In genomic region chr2:32362274-32362673, GRCm38 (mm10) we compare ENCODE assay signal across 9 mouse cellular contexts. TPM values are rescaled to one million over a fixed set of nuclear protein-coding genes. Genes with fewer than 3 reads are reported as not detected.
DNase-seq lines count a peak whose midpoint lies in the region; ATAC-seq and TF ChIP-seq lines count a peak whose summit lies in the region.
"Not testable (repeated sequence)": the region's sequence is repeated elsewhere in the genome, so short reads cannot be mapped to it uniquely, and the experiment has no call there.
"Had no signal": no experiment of that assay in that cellular context is flagged by ENCODE, and none has a peak within 500 bp of the region (broad histone marks: within the 10 kb centered on the region; RNA-seq: fewer than 3 reads in every experiment).

No protein-coding gene starts in this region.

- H3K9ac ChIP-seq in forebrain, embryonic 12.5 days, result peak overlapping the region; percentile 90; the same call in 1 of the 2 replicates
- peak overlapping the region; percentile 77 for H3K9ac ChIP-seq in heart, embryonic 15.5 days
- peak overlapping the region; percentile 89 for H3K9ac ChIP-seq in intestine, embryonic 16.5 days (ENCODE audit: low read depth, low read length)
- H3K9ac ChIP-seq in limb, embryonic 14.5 days (ENCODE audit: low read depth, low read length, severe bottlenecking), result peak overlapping the region; percentile 86
- H3K9ac ChIP-seq in lung, embryonic 16.5 days (ENCODE audit: low read length), result peak overlapping the region; percentile 90
- not testable (repeated sequence) for H3K9ac ChIP-seq in neural tube, embryonic 11.5 days (ENCODE audit: low read length)

- 52% methylated on average over 5 of the region's 5 CpGs for WGBS in forebrain, embryonic 12.5 days
- 31% methylated on average over 5 of the region's 5 CpGs for WGBS in heart, embryonic 15.5 days
- WGBS in intestine, embryonic 16.5 days, result 36% methylated on average over 5 of the region's 5 CpGs
- WGBS in limb, embryonic 14.5 days, result 47% methylated on average over 5 of the region's 5 CpGs
- WGBS in lung, embryonic 16.5 days, result 21% methylated on average over 5 of the region's 5 CpGs
- 39% methylated on average over 5 of the region's 5 CpGs for WGBS in neural tube, embryonic 11.5 days
- 23% methylated on average over 5 of the region's 5 CpGs for WGBS in thymus, adult 2 months

- peak overlapping the region; percentile 81 for H3K4me3 ChIP-seq in forebrain, embryonic 12.5 days (replicated peaks)
- peak overlapping the region; percentile 74 for H3K4me3 ChIP-seq in heart, embryonic 15.5 days
- peak overlapping the region; percentile 79 for H3K4me3 ChIP-seq in intestine, embryonic 16.5 days (ENCODE audit: low read length)
- peak overlapping the region; percentile 80 for H3K4me3 ChIP-seq in limb, embryonic 14.5 days (replicated peaks; ENCODE audit: low read length)
- H3K4me3 ChIP-seq in lung, embryonic 16.5 days (ENCODE audit: low read length), result peak overlapping the region; percentile 82
- peak overlapping the region; percentile 84 for H3K4me3 ChIP-seq in neural tube, embryonic 11.5 days (ENCODE audit: low read depth, low read length)
- peak overlapping the region; percentile 97 for H3K4me3 ChIP-seq in thymus, adult 2 months (ENCODE audit: control insufficient read depth, insufficient read depth, low read length)

- peaks cover 15% of the 10 kb centered on the region for H3K36me3 ChIP-seq in forebrain, embryonic 12.5 days (replicated peaks)
- peaks cover 18% of the 10 kb centered on the region for H3K36me3 ChIP-seq in heart, embryonic 15.5 days
- not testable (repeated sequence) for H3K36me3 ChIP-seq in intestine, embryonic 16.5 days (ENCODE audit: control insufficient read depth, insufficient read depth, low read length); lung, embryonic 16.5 days (ENCODE audit: control insufficient read depth, insufficient read depth, low read length); neural tube, embryonic 11.5 days (ENCODE audit: control insufficient read depth, insufficient read depth, low read length); thymus, adult 2 months (ENCODE audit: control insufficient read depth, insufficient read depth, low read length)
- peaks cover 25% of the 10 kb centered on the region for H3K36me3 ChIP-seq in limb, embryonic 14.5 days (ENCODE audit: control insufficient read depth, insufficient read depth, low read length)

- H3K9me3 ChIP-seq in forebrain, embryonic 12.5 days; heart, embryonic 15.5 days (replicated peaks); intestine, embryonic 16.5 days (ENCODE audit: control insufficient read depth, low read length); limb, embryonic 14.5 days (ENCODE audit: control insufficient read depth, low read length); lung, embryonic 16.5 days (ENCODE audit: control insufficient read depth, low read length); neural tube, embryonic 11.5 days (ENCODE audit: control insufficient read depth, low read length): not testable (repeated sequence)

- H3K4me2 ChIP-seq in forebrain, embryonic 12.5 days, result peak overlapping the region; percentile 89
- H3K4me2 ChIP-seq in heart, embryonic 15.5 days, result peak overlapping the region; percentile 94
- H3K4me2 ChIP-seq in intestine, embryonic 16.5 days (ENCODE audit: low read depth, low read length), result peak overlapping the region; percentile 81
- H3K4me2 ChIP-seq in limb, embryonic 14.5 days (replicated peaks; ENCODE audit: low read depth, low read length, severe bottlenecking), result peak overlapping the region; percentile 71
- peak overlapping the region; percentile 83 for H3K4me2 ChIP-seq in lung, embryonic 16.5 days (ENCODE audit: low read depth, low read length)
- peak overlapping the region; percentile 77 for H3K4me2 ChIP-seq in neural tube, embryonic 11.5 days (ENCODE audit: low read depth)

- TF ChIP-seq POLR2A in limb, embryonic 14.5 days (IDR thresholded peaks at IDR 0.05; ENCODE audit: borderline replicate concordance, extremely low read depth, insufficient read depth, insufficient read length); thymus, adult 2 months (IDR thresholded peaks at IDR 0.05; ENCODE audit: control insufficient read depth, extremely low read depth, insufficient read depth, low read length, poor library complexity): not testable (repeated sequence)

- not testable (repeated sequence) for TF ChIP-seq CTCF in thymus, adult 2 months (IDR thresholded peaks at IDR 0.05; ENCODE audit: borderline replicate concordance, control insufficient read depth, extremely low read depth, insufficient read depth, low read length, poor library complexity)

- peaks cover 30% of the 10 kb centered on the region for H3K4me1 ChIP-seq in forebrain, embryonic 12.5 days
- peaks cover 26% of the 10 kb centered on the region for H3K4me1 ChIP-seq in heart, embryonic 15.5 days (replicated peaks)
- H3K4me1 ChIP-seq in intestine, embryonic 16.5 days (ENCODE audit: control insufficient read depth, insufficient read depth, low read length), result peaks cover 16% of the 10 kb centered on the region
- H3K4me1 ChIP-seq in limb, embryonic 14.5 days (ENCODE audit: control insufficient read depth, insufficient read depth, low read length), result peaks cover 17% of the 10 kb centered on the region
- H3K4me1 ChIP-seq in lung, embryonic 16.5 days (replicated peaks; ENCODE audit: control insufficient read depth, insufficient read depth, low read length), result peaks cover 12% of the 10 kb centered on the region
- peaks cover 16% of the 10 kb centered on the region for H3K4me1 ChIP-seq in neural tube, embryonic 11.5 days (ENCODE audit: control insufficient read depth, insufficient read depth, low read length)
- peaks cover 13% of the 10 kb centered on the region for H3K4me1 ChIP-seq in thymus, adult 2 months (replicated peaks; ENCODE audit: control insufficient read depth, insufficient read depth, low read length)

- H3K27me3 ChIP-seq in forebrain, embryonic 12.5 days, result peaks cover 14% of the 10 kb centered on the region
- not testable (repeated sequence) for H3K27me3 ChIP-seq in heart, embryonic 15.5 days; intestine, embryonic 16.5 days (replicated peaks; ENCODE audit: control insufficient read depth, insufficient read depth, low read length); limb, embryonic 14.5 days (ENCODE audit: control insufficient read depth, insufficient read depth, low read length); lung, embryonic 16.5 days (ENCODE audit: control insufficient read depth, insufficient read depth, low read depth, low read length); neural tube, embryonic 11.5 days (ENCODE audit: control insufficient read depth, insufficient read depth, low read length); thymus, adult 2 months (ENCODE audit: control insufficient read depth, insufficient read depth, low read length)

- H3K27ac ChIP-seq in forebrain, embryonic 12.5 days; limb, embryonic 14.5 days (replicated peaks; ENCODE audit: low read depth, low read length); neural tube, embryonic 11.5 days (ENCODE audit: low read depth, low read length); thymus, adult 2 months (ENCODE audit: control insufficient read depth, insufficient read depth, low read length): not testable (repeated sequence)
- H3K27ac ChIP-seq in heart, embryonic 15.5 days, result peak overlapping the region; percentile 90
- peak overlapping the region; percentile 97 for H3K27ac ChIP-seq in intestine, embryonic 16.5 days (ENCODE audit: low read length)
- H3K27ac ChIP-seq in lung, embryonic 16.5 days (ENCODE audit: low read length), result peak overlapping the region; percentile 93

- peak; percentile 34 for DNase-seq in c-Kit-positive CD71-positive TER-119-negative erythroid progenitor cells, embryonic 14.5 days (ENCODE audit: low read depth)
- DNase-seq in limb, embryonic 14.5 days (ENCODE audit: low spot score); neural tube, embryonic 11.5 days (ENCODE audit: low spot score); thymus, adult 2 months: not testable (repeated sequence)

- ATAC-seq in forebrain, embryonic 12.5 days (ENCODE audit: low FRiP score); heart, embryonic 15.5 days (replicated peaks; ENCODE audit: insufficient number of reproducible peaks, insufficient read depth, low FRiP score, low read depth); intestine, embryonic 16.5 days; limb, embryonic 14.5 days (ENCODE audit: low FRiP score, low read depth); lung, embryonic 16.5 days (ENCODE audit: low read depth); neural tube, embryonic 11.5 days (ENCODE audit: insufficient read depth, low FRiP score, low TSS enrichment): not testable (repeated sequence)

RNA-seq across cellular contexts. Expression of gene Dnm1, which starts 9.1 kb away (rescaled TPM):
- 18.6 and 19.4 TPM in 2 replicates for polyA plus RNA-seq in forebrain, embryonic 12.5 days (2016; fragmentation: Nextera tagmentation; extraction: Ambion mirVana)
- 1.9 and 5.4 TPM in 2 replicates for polyA plus RNA-seq in heart, embryonic 15.5 days (2015; fragmentation: Nextera tagmentation; extraction: Ambion mirVana)
- polyA plus RNA-seq in intestine, embryonic 16.5 days (2015; fragmentation: Nextera tagmentation; extraction: Ambion mirVana), result 11.8 and 12.5 TPM in 2 replicates
- polyA plus RNA-seq in limb, embryonic 14.5 days (2012; rRNA removed), result 318 and 459 TPM in 2 replicates
- polyA plus RNA-seq in limb, embryonic 14.5 days (2014; fragmentation: Nextera tagmentation; extraction: Ambion mirVana), result 46.0 and 60.1 TPM in 2 replicates
- polyA plus RNA-seq in lung, embryonic 16.5 days (2015; fragmentation: Nextera tagmentation; extraction: Ambion mirVana), result 5.7 and 5.9 TPM in 2 replicates
- 23.7 and 29.5 TPM in 2 replicates for polyA plus RNA-seq in neural tube, embryonic 11.5 days (2014; fragmentation: Nextera tagmentation; extraction: Ambion mirVana)
- 10.7 and 12.1 TPM in 2 replicates for polyA plus RNA-seq in thymus, adult 2 months (2012; rRNA removed)
- polyA plus RNA-seq: activated CD4-positive, CD25-positive, alpha-beta regulatory T cell, adult 4 months had no signal

RNA-seq across cellular contexts. Expression of gene Ciz1, which starts 10.1 kb away (rescaled TPM):
- polyA plus RNA-seq in forebrain, embryonic 12.5 days (2016; fragmentation: Nextera tagmentation; extraction: Ambion mirVana), result 59.1 and 67.5 TPM in 2 replicates
- polyA plus RNA-seq in heart, embryonic 15.5 days (2015; fragmentation: Nextera tagmentation; extraction: Ambion mirVana), result 30.9 and 46.0 TPM in 2 replicates
- 47.1 and 51.4 TPM in 2 replicates for polyA plus RNA-seq in intestine, embryonic 16.5 days (2015; fragmentation: Nextera tagmentation; extraction: Ambion mirVana)
- 196 and 266 TPM in 2 replicates for polyA plus RNA-seq in limb, embryonic 14.5 days (2012; rRNA removed)
- polyA plus RNA-seq in limb, embryonic 14.5 days (2014; fragmentation: Nextera tagmentation; extraction: Ambion mirVana), result 39.5 and 46.5 TPM in 2 replicates
- polyA plus RNA-seq in lung, embryonic 16.5 days (2015; fragmentation: Nextera tagmentation; extraction: Ambion mirVana), result 46.1 and 50.7 TPM in 2 replicates
- 57.0 TPM in 2 replicates for polyA plus RNA-seq in neural tube, embryonic 11.5 days (2014; fragmentation: Nextera tagmentation; extraction: Ambion mirVana)
- polyA plus RNA-seq in thymus, adult 2 months (2012; rRNA removed), result 517 and 528 TPM in 2 replicates

RNA-seq across cellular contexts. Expression of gene 1110008P14Rik, which starts 19.5 kb away (rescaled TPM):
- polyA plus RNA-seq in forebrain, embryonic 12.5 days (2016; fragmentation: Nextera tagmentation; extraction: Ambion mirVana), result 51.0 and 51.4 TPM in 2 replicates
- 43.9 and 46.0 TPM in 2 replicates for polyA plus RNA-seq in heart, embryonic 15.5 days (2015; fragmentation: Nextera tagmentation; extraction: Ambion mirVana)
- 44.2 and 45.8 TPM in 2 replicates for polyA plus RNA-seq in intestine, embryonic 16.5 days (2015; fragmentation: Nextera tagmentation; extraction: Ambion mirVana)
- polyA plus RNA-seq in limb, embryonic 14.5 days (2012; rRNA removed), result 51.3 and 76.1 TPM in 2 replicates
- polyA plus RNA-seq in limb, embryonic 14.5 days (2014; fragmentation: Nextera tagmentation; extraction: Ambion mirVana), result 55.3 and 66.9 TPM in 2 replicates
- polyA plus RNA-seq in lung, embryonic 16.5 days (2015; fragmentation: Nextera tagmentation; extraction: Ambion mirVana), result 34.0 and 36.4 TPM in 2 replicates
- 59.8 and 65.6 TPM in 2 replicates for polyA plus RNA-seq in neural tube, embryonic 11.5 days (2014; fragmentation: Nextera tagmentation; extraction: Ambion mirVana)
- 192 and 257 TPM in 2 replicates for polyA plus RNA-seq in thymus, adult 2 months (2012; rRNA removed)

RNA-seq across cellular contexts. Expression of gene Lcn2, which starts 25.8 kb away (rescaled TPM):
- 0.45 and 0.50 TPM in 2 replicates for polyA plus RNA-seq in forebrain, embryonic 12.5 days (2016; fragmentation: Nextera tagmentation; extraction: Ambion mirVana)
- polyA plus RNA-seq in heart, embryonic 15.5 days (2015; fragmentation: Nextera tagmentation; extraction: Ambion mirVana), result 2.2 and 2.8 TPM in 2 replicates
- 2.2 and 4.2 TPM in 2 replicates for polyA plus RNA-seq in intestine, embryonic 16.5 days (2015; fragmentation: Nextera tagmentation; extraction: Ambion mirVana)
- polyA plus RNA-seq in limb, embryonic 14.5 days (2012; rRNA removed), result 1.3 and 2.4 TPM in 2 replicates
- 0.97 and 2.8 TPM in 2 replicates for polyA plus RNA-seq in limb, embryonic 14.5 days (2014; fragmentation: Nextera tagmentation; extraction: Ambion mirVana)
- polyA plus RNA-seq in lung, embryonic 16.5 days (2015; fragmentation: Nextera tagmentation; extraction: Ambion mirVana), result 1.8 and 5.6 TPM in 2 replicates
- 0.25 and 0.51 TPM in 2 replicates for polyA plus RNA-seq in neural tube, embryonic 11.5 days (2014; fragmentation: Nextera tagmentation; extraction: Ambion mirVana)
- 23.8 and 27.3 TPM in 2 replicates for polyA plus RNA-seq in thymus, adult 2 months (2012; rRNA removed)
- polyA plus RNA-seq: activated CD4-positive, CD25-positive, alpha-beta regulatory T cell, adult 4 months had no signal

RNA-seq across cellular contexts. Expression of gene Ptges2, which starts 33.4 kb away (rescaled TPM):
- polyA plus RNA-seq in forebrain, embryonic 12.5 days (2016; fragmentation: Nextera tagmentation; extraction: Ambion mirVana), result 29.6 and 29.9 TPM in 2 replicates
- polyA plus RNA-seq in heart, embryonic 15.5 days (2015; fragmentation: Nextera tagmentation; extraction: Ambion mirVana), result 38.2 and 41.8 TPM in 2 replicates
- 49.1 and 49.8 TPM in 2 replicates for polyA plus RNA-seq in intestine, embryonic 16.5 days (2015; fragmentation: Nextera tagmentation; extraction: Ambion mirVana)
- polyA plus RNA-seq in limb, embryonic 14.5 days (2012; rRNA removed), result 29.3 and 30.5 TPM in 2 replicates
- polyA plus RNA-seq in limb, embryonic 14.5 days (2014; fragmentation: Nextera tagmentation; extraction: Ambion mirVana), result 26.5 and 30.3 TPM in 2 replicates
- polyA plus RNA-seq in lung, embryonic 16.5 days (2015; fragmentation: Nextera tagmentation; extraction: Ambion mirVana), result 20.6 and 23.9 TPM in 2 replicates
- polyA plus RNA-seq in neural tube, embryonic 11.5 days (2014; fragmentation: Nextera tagmentation; extraction: Ambion mirVana), result 25.6 and 33.6 TPM in 2 replicates
- polyA plus RNA-seq in thymus, adult 2 months (2012; rRNA removed), result 17.9 and 24.7 TPM in 2 replicates
